Mouse (Mus musculus) MEL (cell line): ENCODE results near the gene Lingo1.

Experiments
- BHLHE40 ChIP-seq: IDR thresholded peaks from 2 replicates; pipeline ENCODE4 v1.6.1; 2012; ENCODE audit warnings: low read depth, mild to moderate bottlenecking, inconsistent platforms, low read length, improper control_type of control experiment, borderline replicate concordance
- CTCF ChIP-seq, 3 experiments: IDR thresholded peaks in 2 of 3; conservative IDR thresholded peaks in 1 of 3; 2 replicates each; pipeline ENCODE4 v1.5.1; 2011 to 2012; ENCODE audit warnings: low read length in 3 of 3, low read depth in 2 of 3, mild to moderate bottlenecking in 2 of 3, improper control_type of control experiment in 1 of 3, inconsistent platforms in 1 of 3, mixed read lengths in 1 of 3, moderate library complexity in 1 of 3; ENCODE audit not compliant: control insufficient read depth in 1 of 3, insufficient read depth in 1 of 3, poor library complexity in 1 of 3, severe bottlenecking in 1 of 3
- HCFC1 ChIP-seq: IDR thresholded peaks from 2 replicates; pipeline ENCODE4 v1.6.1; 2012; ENCODE audit warnings: low read depth, mild to moderate bottlenecking, inconsistent platforms, low read length, improper control_type of control experiment, moderate library complexity
- MAX ChIP-seq: IDR thresholded peaks from 2 replicates; pipeline ENCODE4 v1.6.1; 2011; ENCODE audit warnings: low read length, improper control_type of control experiment
- NRF1 ChIP-seq: IDR thresholded peaks from 2 replicates; pipeline ENCODE4 v1.6.1; 2014; ENCODE audit warnings: low read depth, mild to moderate bottlenecking, inconsistent platforms, low read length, improper control_type of control experiment, moderate library complexity; ENCODE audit not compliant: poor library complexity, insufficient read depth, severe bottlenecking
- POLR2A ChIP-seq, 2 experiments: IDR thresholded peaks; 2 replicates each; pipeline ENCODE4 v1.6.1; 2011 to 2012; ENCODE audit warnings: low read length in 2 of 2, mild to moderate bottlenecking in 2 of 2, control low read depth in 1 of 2, improper control_type of control experiment in 1 of 2, low read depth in 1 of 2, moderate library complexity in 1 of 2; ENCODE audit not compliant: control insufficient read depth in 1 of 2, insufficient read depth in 1 of 2, poor library complexity in 1 of 2

GRCm38 (mm10) chr9:56584043-56584424 is 212.2 kb downstream of the Lingo1 start:
- TF ChIP-seq MAX: no peak
- no peak for TF ChIP-seq CTCF (IDR thresholded peaks at IDR 0.05 in 2 of 3, conservative IDR thresholded peaks at IDR 0.05 in 1 of 3; ENCODE audit: control insufficient read depth in 1 of 3, insufficient read depth in 1 of 3, low read depth in 2 of 3, low read length in 3 of 3, poor library complexity in 1 of 3, severe bottlenecking in 1 of 3)
- TF ChIP-seq POLR2A (IDR thresholded peaks at IDR 0.05; ENCODE audit: control insufficient read depth in 1 of 2, insufficient read depth in 1 of 2, low read depth in 1 of 2, low read length in 2 of 2, poor library complexity in 1 of 2): no peak
- no peak for TF ChIP-seq NRF1
- TF ChIP-seq HCFC1: no peak
- TF ChIP-seq BHLHE40: no peak
